Mouse (Mus musculus) retina, embryonic 14.5 days (tissue): ENCODE measurements around the gene 1700013F07Rik.
"Not testable (repeated sequence)": the region's sequence is repeated elsewhere in the genome, so short reads cannot be mapped to it uniquely, and the experiment has no call there.

Experiments
- DNase-seq: peaks from one replicate; pipeline ENCODE4 v3.0.0-alpha.2; 2015; ENCODE audit warnings: low spot score

Gene 1700013F07Rik

GRCm38 (mm10) chr3:108533951-108534350 lies at the start of gene 1700013F07Rik:
TSS of gene 1700013F07Rik (plus strand) at chr3:108534150.
- DNase-seq: no peak

- no peak for DNase-seq
These were observed 49.2 kb upstream of the 1700013F07Rik start for GRCm38 (mm10) chr3:108484749-108485148.

GRCm38 (mm10) chr3:108489968-108490367 lies 44.0 kb upstream of the 1700013F07Rik start:
- DNase-seq: no peak

- DNase-seq: no peak
These were observed 39.0 kb upstream of the 1700013F07Rik start for GRCm38 (mm10) chr3:108494861-108495474.

GRCm38 (mm10) chr3:108495486-108495885 lies 38.5 kb upstream of the 1700013F07Rik start:
- peak; percentile 44 for DNase-seq

GRCm38 (mm10) chr3:108497602-108498001 lies 36.3 kb upstream of the 1700013F07Rik start:
- DNase-seq: no peak

- DNase-seq: no peak
These were observed 34.1 kb upstream of the 1700013F07Rik start for GRCm38 (mm10) chr3:108499826-108500225.

GRCm38 (mm10) chr3:108501411-108501810 lies 32.5 kb upstream of the 1700013F07Rik start:
- DNase-seq: not testable (repeated sequence)

GRCm38 (mm10) chr3:108503908-108504307 lies 30.0 kb upstream of the 1700013F07Rik start:
- DNase-seq: no peak

- no peak for DNase-seq
These were observed 25.0 kb upstream of the 1700013F07Rik start for GRCm38 (mm10) chr3:108508745-108509474.

- DNase-seq: no peak
These were observed 23.8 kb upstream of the 1700013F07Rik start for GRCm38 (mm10) chr3:108510156-108510555.

GRCm38 (mm10) chr3:108510716-108511483 lies 23.1 kb upstream of the 1700013F07Rik start:
- no peak for DNase-seq

GRCm38 (mm10) chr3:108513465-108513864 lies 20.5 kb upstream of the 1700013F07Rik start:
- DNase-seq: no peak

- no peak for DNase-seq
These were observed 15.7 kb upstream of the 1700013F07Rik start for GRCm38 (mm10) chr3:108518276-108518675.

GRCm38 (mm10) chr3:108523415-108523814 lies 10.5 kb upstream of the 1700013F07Rik start:
- no peak for DNase-seq

- no peak for DNase-seq
These were observed 5.5 kb upstream of the 1700013F07Rik start for GRCm38 (mm10) chr3:108528489-108528888.

- DNase-seq: no peak
These were observed 650 bp upstream of the 1700013F07Rik start for GRCm38 (mm10) chr3:108533114-108533885.

- no peak for DNase-seq
These were observed 2.1 kb downstream of the 1700013F07Rik start for GRCm38 (mm10) chr3:108535896-108536516.

- peak; percentile 60 for DNase-seq
These were observed 2.7 kb downstream of the 1700013F07Rik start, which contains the start of gene 5330417C22Rik for GRCm38 (mm10) chr3:108536517-108537260. TSS of gene 5330417C22Rik (minus strand) at chr3:108536536.

- DNase-seq: peak; percentile 97
These were observed 3.4 kb downstream of the 1700013F07Rik start for GRCm38 (mm10) chr3:108537303-108537702.

GRCm38 (mm10) chr3:108542299-108542698 lies 8.3 kb downstream of the 1700013F07Rik start:
- DNase-seq: no peak
